Mouse (Mus musculus) layer of hippocampus, adult 8-10 months (tissue): ENCODE results near the gene Ccn1. TPM values are rescaled to one million over a fixed set of nuclear protein-coding genes. Genes with fewer than 3 reads are reported as not detected.

Experiments
- DNase-seq, 2 experiments: peaks; one replicate each; pipeline ENCODE4 v3.0.0; 2022; ENCODE audit warnings: low spot score in 2 of 2
- total RNA-seq, 4 experiments: library from RNA; stranded (reverse); gene quantifications; 2 replicates each; pipeline ENCODE4 v1.2.4; 2022

Ccn1 gene
- total RNA-seq, result 10 to 100 TPM in 1 of 4 experiments, 1 to 10 TPM in 3; 2.2 to 11.9 (median 5.3) TPM

DNA sequence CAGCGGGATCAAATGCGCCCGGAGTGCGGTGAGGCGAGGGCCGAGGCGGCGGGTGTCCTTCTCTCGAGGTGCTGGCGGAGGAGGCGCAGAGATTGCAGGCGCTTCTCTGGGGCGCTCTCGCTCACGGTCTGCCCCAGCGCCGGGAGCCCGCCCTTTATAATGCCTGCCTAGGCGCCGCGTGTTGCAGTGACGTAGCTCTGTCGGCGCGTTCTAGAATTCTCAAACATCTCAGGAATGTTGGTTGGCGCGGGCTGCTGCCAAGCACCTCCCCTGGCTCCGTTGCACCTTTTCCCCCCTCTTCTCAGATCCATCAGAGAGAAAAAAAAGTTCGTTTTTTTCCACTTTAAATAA, at the start of gene Ccn1:
Ccn1 (minus strand) TSS at position 130 of the 351 bp plus-strand sequence.
- peak in 1 of 2 experiments; percentile 58 for DNase-seq

DNA sequence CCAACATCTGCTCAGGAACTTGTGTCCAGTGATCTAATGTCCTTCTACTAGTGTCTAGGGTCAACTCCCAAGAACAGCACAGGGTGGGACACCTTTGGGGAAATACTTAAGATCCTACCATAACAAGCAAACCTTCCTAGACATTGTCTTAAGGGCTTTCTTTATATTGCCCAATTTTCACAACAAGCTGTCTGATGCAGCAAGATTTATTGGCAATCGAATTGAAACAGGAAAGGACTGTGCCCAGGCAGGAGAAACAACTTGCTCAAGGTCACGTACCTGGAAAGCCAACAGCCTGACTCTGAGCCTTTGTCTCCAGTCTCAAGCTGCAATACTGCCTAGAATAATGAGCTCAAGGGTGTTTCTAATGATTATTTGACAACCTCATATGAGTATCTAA, 43.6 kb upstream of the Ccn1 start:
- no peak for DNase-seq

DNA sequence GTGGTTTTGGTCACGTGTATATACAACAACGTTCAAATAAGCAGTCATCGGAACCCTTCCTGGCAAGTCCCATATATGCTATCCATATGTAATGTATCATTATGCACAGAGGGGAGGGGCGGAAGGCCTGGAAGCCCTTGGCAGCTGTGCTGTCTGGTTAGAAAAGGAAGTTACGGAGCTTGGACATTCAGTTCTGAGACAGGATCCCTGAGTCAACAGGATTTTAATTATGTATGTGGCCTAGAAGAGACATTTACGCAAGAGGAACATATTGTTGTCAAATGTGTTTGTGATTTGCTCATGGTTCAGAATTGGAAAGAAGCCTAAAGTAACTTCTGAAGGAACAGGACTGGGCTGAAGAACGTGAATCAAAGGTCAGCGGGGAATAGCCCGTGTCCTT, 42.3 kb upstream of the Ccn1 start:
- no peak for DNase-seq

DNA sequence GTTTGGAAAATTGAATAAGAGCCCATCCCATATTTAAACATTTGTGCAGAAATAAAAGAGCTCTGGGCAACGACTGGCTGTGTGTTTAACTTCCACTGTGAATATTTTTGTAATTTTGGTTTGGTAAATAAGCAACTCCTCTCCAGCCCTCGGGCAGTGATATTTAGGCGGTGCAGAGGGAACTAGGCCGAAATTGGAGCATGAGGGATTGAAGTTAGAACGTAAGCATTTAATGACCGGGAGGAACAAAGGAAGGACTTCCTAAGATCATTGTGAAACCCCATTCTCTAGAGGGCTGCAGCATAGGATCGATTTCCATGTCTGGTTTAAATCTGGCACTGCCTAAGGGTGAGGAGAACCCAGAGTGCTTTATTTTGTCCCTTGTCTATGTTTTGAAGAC, 41.6 kb upstream of the Ccn1 start:
- DNase-seq, result no peak

DNA sequence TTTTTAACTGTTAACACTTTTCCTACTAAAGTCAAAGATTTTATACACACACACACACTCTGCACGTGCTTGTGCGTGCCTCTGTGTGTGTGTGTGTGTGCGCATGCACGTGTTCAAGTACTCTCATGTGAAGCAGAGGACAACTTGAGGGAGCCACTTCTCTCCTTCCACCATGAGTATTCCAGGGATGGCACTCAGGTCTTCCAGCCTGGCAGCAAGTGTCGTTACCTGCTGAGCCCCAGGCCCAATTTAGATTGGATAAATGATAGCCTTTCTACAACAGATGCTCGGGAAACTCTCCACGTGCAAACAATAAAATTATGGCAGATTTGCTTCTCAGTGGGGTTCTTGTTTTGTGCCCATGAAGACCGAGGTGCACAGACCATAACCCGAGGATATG, 39.5 kb upstream of the Ccn1 start:
- DNase-seq, result no peak

DNA sequence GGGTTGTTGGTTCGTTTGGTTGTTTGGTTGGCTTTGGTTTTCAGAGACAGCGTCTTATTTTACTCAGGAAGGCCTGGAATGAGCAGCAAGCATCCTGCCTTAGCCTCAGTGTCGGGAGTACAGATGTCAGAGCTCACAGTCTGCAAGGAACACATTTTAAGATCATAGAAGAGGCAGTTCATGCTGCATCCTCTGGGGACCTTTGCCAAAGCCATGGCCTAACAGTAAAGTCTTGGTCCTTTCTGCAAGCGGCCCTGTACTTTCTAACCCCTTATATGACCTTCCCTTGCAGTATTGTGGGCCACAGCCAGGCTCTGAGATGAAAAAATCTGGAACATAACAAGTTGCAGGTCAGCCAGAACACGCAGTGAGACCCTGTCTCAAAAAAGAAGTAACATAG, 38.1 kb upstream of the Ccn1 start:
- no peak for DNase-seq

DNA sequence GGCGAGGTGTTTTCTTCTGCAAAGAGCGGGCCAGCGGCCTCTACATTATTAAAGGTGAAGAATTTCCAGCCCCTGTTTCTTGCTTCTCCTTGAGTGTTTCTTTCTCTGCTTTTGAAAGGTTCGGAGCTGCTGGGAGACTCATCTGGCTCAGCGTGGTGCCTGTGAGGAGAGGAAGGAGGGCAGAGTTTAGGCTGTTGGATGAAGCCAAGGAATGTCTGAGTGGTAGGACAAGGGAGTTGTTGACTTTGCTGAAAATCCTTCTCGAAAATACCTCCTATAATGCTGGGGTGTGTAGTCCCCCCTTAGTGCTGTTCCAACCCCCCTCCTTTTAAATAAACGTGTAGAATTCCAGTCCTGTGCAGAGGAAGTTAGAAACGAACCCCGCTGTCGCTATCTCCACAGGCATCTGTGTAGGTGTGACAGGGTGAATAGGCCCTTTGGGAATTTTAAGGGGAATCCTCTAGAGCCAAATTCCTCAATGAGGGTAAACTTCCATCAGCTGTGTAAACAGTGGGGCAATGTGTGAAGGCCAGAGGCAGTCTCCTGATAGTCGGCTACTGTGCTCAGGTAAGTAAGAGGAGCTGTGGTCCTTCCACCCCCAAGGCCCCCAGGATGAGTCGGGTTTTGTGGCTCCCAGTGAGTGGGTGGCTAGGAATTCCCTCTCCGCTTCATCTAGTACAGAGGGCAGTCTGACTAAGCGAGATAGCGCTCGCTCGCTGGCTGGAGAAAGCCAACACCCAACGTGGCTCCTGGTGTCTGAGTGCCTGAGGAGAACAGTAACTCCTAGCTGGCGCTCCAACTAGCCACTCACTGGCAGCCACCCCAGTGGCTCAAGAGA, 35.0 kb upstream of the Ccn1 start:
- DNase-seq, result no peak

DNA sequence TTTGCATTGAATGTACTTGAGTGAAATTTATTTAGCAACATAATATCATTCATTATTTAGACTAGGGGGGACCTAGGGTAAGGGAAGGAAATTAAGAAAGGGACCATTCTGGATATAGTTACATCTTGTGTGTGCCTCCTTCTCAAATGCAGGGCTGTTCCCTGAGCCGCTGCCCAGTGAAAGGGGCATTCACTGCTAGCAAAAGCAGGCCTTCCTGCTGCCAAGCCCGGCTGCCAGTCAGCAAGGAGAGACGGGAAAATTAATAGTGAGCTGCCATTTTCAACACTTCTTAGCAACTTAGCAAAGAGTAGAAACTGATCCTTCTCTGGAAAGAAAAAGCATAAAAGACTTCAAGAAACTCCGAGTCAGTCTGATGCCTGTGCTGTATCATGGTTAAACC, 34.4 kb upstream of the Ccn1 start:
- DNase-seq, result peak in 1 of 2 experiments; percentile 26

DNA sequence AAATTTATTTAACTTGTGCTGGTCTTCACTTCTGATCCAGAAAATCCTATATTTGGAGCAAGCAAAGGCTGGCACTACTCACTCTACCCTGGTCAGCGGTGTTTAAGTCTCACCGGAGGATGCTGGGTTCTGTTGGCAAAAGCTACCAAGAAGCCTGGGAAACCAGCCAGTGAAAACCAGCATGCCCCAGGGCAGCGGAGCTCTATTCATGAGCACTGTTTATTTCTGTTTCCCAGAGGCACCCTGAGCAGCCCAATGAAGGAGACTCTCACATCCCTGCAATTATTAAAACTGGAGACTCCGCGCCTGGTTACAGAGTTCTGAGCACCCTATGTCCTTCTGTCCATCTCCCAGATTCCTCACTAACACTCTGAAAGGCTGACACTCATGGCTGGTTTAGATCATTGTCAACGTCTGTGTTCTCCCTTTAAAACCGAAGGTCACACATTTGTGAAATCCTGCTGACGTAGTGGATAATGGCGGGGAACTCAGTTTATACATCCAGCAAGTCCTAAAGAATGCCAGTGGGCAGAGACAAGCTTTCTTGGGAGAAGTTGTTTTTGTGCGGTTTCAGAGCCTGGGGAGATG, 31.7 kb upstream of the Ccn1 start:
- peak; percentile 49 to 54 for DNase-seq

DNA sequence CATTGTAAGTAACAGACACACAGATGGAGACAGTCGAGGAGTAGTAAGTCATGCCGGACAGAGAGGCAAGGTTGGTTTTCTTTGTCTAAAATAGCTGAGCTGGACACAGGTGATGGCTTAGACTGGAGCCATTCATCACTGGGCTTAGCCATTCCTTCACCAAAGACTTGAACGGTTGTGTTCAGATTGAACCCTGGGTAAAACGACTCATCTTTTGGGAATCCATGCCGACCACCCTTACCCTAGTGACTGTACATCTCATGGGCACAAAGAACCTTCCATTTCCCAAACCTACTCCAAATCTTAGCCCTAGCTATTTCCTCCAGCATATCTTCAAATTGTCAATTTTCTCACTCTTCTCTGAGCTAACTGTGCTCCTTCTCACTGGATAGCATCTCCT, 30.9 kb upstream of the Ccn1 start:
- no peak for DNase-seq

DNA sequence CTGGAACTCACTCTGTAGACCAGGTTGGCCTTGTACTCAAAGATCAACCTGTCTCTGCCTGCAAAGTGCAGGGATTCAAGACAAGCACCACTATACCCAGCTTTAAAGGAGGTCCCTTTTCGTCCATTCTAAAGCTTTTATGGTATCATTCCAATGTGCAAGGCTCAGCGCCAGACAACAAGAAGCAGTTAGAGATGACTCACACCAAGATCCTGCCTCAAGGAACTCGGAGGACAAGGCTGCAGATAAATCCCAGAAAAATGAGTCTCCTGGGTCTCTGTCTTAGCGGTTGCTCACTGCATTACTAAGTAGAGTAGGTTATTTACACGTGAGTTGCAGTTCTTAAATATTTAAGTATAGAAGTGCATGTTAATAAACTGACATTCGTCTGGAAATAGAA, 26.4 kb upstream of the Ccn1 start:
- no peak for DNase-seq

DNA sequence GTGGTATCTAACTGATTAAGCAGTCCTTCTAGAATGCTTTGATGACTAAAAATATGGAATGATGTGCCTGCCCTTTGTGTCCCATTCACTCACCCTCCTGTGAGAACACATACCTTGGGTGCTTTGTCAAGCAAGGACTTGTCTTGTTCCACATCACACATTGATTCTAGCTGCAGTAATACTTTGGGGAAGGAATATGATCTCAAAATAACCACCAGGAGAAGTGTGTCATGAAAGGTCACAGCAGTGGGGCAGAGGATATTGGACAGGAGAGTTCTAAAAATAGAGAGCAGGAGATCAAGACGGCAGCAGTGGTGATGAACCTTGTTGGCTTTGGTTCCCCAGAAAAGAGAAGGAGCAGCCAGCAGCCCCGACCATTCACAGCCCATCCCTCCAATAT, 25.0 kb upstream of the Ccn1 start:
- DNase-seq, result no peak

DNA sequence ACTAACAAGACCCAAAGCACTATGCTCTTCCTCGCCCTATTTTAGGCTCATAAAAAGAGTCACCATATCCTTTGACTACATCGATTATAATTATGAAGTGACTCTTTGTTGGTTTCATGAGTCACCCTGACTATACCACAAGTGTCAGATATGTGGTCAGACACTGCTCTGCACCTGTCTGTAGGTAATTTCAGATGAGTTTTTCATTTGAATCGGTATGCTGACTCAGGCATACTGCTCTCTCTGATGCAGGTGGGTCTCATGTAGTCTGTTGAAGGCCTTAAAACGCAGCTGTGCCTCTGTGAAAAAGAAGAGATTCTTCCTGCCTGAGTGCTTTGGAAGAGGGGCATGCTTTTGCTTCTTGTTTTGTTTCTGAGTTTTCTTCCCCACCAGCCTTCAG, 16.6 kb upstream of the Ccn1 start:
- DNase-seq, result no peak

DNA sequence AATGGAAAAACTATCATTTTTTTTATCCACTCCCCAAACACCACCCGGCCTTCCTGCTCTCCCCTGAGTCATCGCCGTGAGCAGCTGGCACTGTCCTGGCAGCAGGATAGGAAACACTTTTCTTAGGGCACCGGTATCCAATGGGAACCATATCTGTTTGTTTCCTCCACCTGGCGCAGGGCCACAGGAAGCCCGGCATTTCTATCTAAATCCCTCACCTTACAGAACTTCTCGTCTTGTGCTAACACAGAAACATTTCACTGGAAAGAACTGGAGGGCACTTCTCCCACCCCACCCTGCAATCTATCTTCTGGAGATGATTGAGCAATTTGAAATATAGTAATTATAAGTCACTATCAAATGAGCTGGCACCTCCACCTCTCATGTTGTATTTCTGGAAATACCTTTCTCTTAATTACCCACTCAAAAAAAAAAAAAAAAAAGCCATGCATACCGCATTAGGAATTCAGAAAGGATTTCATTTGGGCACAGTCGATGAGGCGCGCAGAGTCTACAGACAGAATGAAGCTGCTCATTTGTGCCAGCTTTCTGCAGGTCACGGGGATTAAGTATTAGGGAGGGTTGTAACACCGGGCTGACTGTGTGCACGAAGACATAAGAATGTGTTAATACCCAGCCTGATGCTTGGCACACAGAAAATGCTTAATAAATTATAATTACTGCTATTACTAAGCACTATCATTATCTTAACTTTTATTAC, 7.4 kb upstream of the Ccn1 start:
- DNase-seq, result no peak

DNA sequence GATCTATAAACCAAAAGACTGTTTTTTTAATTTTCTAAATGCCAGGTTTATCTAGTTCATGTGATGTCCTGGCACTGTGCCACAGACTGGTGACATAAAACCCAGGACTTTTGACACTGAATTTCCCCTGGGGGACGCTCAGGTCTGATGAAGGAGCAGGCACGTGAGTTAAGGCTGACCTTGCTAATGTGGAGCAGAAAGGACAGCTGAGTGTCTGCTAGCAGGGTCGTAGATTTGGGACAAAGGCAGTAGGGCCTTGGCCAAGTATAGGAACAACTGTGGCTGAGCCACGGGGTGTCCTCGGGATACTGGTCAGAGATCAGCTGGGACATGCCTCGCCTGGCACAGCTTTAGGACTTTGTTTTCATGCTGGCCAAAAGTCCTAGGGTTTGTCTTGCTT, 5.2 kb upstream of the Ccn1 start:
- DNase-seq, result no peak

DNA sequence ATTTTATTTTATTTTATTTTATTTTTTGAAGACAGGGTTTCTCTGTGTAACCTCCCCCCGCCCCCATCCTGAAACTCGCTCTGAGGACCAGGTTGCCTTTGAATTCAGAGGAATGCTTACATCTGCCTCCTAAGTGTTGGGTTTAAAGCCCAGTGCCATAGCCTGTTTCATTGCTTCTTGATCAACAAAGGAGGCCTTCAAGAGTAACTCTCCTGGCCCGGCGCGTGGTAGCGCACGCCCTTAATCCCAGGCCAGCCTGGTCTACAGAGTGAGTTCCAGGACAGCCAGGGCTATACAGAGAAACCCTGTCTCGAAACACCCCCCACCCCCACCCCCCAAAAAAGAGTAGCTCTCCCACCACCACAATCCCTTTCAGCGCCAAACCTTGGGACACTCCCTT, 4.2 kb upstream of the Ccn1 start:
- no peak for DNase-seq

DNA sequence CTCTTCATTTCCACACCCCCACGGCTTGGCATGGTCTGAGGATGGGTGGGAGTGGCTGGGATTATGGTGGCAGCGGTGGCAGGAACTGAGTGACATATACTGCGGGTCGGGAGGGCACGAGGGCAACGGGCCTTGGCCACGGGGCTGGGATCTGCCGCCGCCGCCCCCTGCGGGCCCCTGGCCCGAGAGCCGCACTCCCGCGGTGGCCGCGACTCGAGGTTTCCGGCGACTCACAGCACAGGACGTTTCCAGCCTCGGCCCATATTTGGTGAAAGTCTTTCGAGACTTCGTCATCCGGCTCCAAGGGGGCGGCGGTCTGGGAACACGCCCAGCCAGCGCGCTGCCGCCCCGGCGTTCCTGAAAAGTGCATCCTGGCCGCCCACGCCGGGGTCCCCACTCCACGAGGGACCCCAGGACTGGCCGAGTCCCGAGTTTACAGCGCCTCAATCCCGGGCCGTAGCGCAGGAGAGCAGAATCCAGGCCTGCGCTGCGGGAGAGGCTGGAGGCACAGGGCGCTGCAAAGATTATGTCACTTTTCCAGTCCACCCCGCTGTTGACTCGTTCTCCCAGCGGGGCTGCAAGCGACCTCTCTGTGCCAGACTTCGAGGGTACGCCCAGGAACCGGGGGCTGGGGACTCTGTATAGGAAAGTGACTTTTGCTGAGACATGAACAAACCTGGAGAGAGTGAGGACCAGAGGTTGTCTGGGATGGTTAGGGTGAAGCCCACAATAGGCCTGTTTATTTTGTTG, 3.6 kb upstream of the Ccn1 start:
- DNase-seq, result no peak

DNA sequence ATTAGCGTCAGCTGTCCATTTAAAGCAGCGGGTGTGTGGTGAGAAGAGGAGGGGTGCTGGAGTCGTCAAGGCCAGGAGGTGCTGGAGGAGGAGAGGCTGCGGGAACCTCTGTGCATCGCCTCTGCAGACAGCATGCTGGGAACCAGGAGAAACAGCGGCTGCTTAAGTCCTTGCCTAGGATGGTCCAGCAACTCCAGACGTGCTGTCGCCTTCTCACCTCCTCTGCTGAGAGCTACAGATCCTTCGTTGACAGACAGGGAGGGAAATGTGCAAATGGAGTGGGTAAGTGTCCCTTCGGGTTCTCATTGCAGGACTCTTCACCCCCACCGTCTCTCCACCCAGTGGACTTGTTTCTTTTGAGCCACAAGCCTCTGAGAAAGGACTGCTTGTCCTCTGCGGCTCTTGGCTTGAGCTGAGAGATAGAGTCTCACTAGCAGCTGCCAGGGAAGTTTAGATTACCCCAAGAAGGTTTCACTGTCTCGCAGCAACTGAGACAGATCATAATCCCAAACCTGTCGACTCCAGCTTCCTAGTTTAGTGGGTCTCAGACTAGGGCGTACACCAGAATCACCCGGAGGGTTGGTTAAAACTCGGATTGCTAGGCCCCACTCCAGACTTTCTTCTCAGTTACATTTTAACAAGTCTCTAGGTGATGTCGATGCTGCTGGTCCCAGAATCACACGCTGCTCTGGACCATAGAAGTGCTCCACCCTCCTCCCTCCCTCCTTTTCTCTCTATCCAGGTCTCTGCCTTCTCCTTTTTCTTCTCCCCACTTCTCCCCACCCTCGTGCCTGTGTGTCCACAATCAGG, 2.7 kb upstream of the Ccn1 start:
- DNase-seq, result no peak

DNA sequence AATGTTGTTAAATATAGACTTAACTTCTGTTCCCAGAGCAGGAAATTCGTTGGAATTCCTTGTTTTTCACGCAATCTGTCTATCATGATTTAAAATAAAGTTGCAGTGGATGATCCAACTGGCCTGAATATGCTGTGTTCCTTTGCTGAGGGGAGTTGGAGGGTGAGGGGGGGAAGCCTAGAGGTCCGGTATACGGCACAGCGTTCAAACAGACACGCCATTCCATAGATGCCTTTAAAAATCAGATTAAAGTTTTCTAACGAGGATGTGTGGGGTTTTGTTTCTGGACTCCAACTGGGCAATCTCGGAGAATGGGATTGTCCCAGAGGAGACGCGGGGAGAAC, 2.2 kb upstream of the Ccn1 start:
- no peak for DNase-seq

DNA sequence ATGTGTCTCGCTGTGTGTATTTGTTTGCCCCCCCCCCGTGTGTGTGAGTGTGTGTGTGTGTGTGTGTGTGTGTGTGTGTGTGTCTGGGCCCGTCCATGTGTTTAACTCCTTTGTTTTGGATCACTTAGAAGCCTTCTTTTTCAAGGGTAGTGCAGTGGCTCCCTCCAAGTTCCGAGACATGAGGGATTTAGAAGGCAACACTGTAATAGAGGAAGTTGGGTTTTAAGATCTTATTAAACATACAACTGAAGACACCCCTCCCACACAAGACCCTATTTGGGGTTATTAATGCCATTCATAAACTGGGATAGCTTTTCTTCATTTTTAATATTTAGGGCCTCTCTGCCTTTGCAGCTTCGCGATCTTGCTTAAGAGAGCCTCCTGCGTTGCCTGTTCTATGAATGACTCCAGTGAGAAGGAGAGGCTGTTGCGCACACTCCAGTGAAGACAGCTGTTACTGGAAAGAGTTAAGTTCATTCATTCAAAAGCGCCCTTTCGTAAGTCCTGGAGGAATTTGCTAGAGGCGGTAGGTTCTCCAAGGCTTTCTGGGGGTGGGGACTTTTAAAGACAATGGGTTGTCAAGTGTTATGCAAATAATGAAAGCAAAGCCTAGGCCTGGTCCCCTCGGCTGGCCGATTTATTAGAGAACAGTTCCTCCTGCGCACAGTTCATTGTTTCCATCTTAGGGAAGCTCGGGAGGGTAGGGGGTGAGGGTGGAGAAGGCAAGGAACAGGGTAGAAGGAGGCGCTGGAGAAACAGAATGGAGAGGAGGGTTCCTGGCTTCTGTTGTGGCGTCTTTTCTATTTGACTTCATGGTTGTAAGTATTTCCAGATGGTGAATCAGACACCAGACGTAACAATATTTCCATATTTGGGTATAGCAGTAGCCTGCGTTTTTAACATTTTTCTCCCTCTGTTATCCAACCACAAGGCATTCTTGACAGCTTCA, 1.5 kb upstream of the Ccn1 start:
- no peak for DNase-seq
